In the genomic region with DNA sequence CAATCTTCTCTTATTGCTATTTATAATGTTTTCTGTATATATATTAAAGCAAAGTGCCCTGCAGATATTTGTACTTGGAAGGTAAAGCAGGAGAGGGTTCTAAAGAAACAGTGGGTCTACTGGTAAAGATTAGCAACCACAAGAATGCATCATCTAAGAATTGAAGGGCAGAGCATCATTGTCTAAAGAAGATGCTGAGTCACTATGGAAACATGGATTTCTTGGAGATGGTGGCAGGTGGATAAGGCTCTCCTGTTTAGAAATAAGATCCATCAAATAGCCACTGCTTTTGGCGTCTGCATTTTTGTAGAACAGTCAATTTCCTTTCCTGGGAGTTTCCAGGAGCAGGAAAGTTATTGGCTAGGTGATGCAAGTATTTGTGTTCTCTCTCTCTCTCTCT, we compare ENCODE assay signal across 32 mouse cellular contexts. TPM values are rescaled to one million over a fixed set of nuclear protein-coding genes. Genes with fewer than 3 reads are reported as not detected.
"Had no signal": no experiment of that assay in that cellular context is flagged by ENCODE, and none has a peak within 500 bp of the region (broad histone marks: within the 10 kb centered on the region; RNA-seq: fewer than 3 reads in every experiment).

No protein-coding gene starts in this region.

- H3K9ac ChIP-seq: embryonic facial prominence, embryonic 12.5 days; embryonic facial prominence, embryonic 13.5 days; embryonic facial prominence, embryonic 15.5 days; forebrain, embryonic 12.5 days; forebrain, embryonic 13.5 days; forebrain, embryonic 15.5 days; forebrain, postnatal 0 days had no signal

- H3K4me2 ChIP-seq: embryonic facial prominence, embryonic 12.5 days; embryonic facial prominence, embryonic 13.5 days; embryonic facial prominence, embryonic 15.5 days; forebrain, embryonic 12.5 days; forebrain, embryonic 13.5 days; forebrain, embryonic 15.5 days had no signal

- H3K27ac ChIP-seq: embryonic facial prominence, embryonic 10.5 days; embryonic facial prominence, embryonic 12.5 days; embryonic facial prominence, embryonic 13.5 days; embryonic facial prominence, embryonic 15.5 days; forebrain, embryonic 10.5 days; forebrain, embryonic 12.5 days; forebrain, embryonic 13.5 days; forebrain, embryonic 15.5 days; gastrocnemius, adult 2 months; heart, adult 2 months had no signal

- ATAC-seq: forebrain, embryonic 13.5 days; forebrain, embryonic 14.5 days; forebrain, embryonic 15.5 days; forebrain, embryonic 16.5 days; forebrain, postnatal 0 days had no signal

- H3K27me3 ChIP-seq: embryonic facial prominence, embryonic 12.5 days; embryonic facial prominence, embryonic 13.5 days; forebrain, embryonic 12.5 days; forebrain, embryonic 13.5 days; forebrain, embryonic 15.5 days had no signal

- H3K9me3 ChIP-seq: embryonic facial prominence, embryonic 10.5 days; embryonic facial prominence, embryonic 12.5 days; embryonic facial prominence, embryonic 13.5 days; embryonic facial prominence, embryonic 15.5 days; forebrain, embryonic 10.5 days; forebrain, embryonic 12.5 days; forebrain, embryonic 13.5 days; forebrain, embryonic 15.5 days had no signal

- DNase-seq: cerebellum, adult 9-11 months; cerebellum, postnatal 10 days; cerebellum, postnatal 14 days; cerebellum, postnatal 25 days; cerebellum, postnatal 36 days; embryo, embryonic 11 days; forebrain, postnatal 0 days; gastrocnemius, adult 2 months; gastrocnemius, postnatal 10 days; gastrocnemius, postnatal 14 days; gastrocnemius, postnatal 25 days; gastrocnemius, postnatal 36 days; heart, adult 11 months; heart, adult 18-20 months; heart, adult 2 months had no signal

- H3K36me3 ChIP-seq: embryonic facial prominence, embryonic 10.5 days; embryonic facial prominence, embryonic 12.5 days; embryonic facial prominence, embryonic 13.5 days; embryonic facial prominence, embryonic 15.5 days; forebrain, embryonic 10.5 days; forebrain, embryonic 12.5 days; forebrain, embryonic 15.5 days had no signal

- H3K4me3 ChIP-seq: embryonic facial prominence, embryonic 10.5 days; embryonic facial prominence, embryonic 12.5 days; embryonic facial prominence, embryonic 13.5 days; embryonic facial prominence, embryonic 15.5 days; erythroblast, embryonic 14.5 days; forebrain, embryonic 10.5 days; forebrain, embryonic 12.5 days; forebrain, embryonic 13.5 days; forebrain, embryonic 15.5 days; gastrocnemius, adult 2 months; heart, adult 2 months had no signal

- H3K4me1 ChIP-seq: embryonic facial prominence, embryonic 10.5 days; embryonic facial prominence, embryonic 12.5 days; embryonic facial prominence, embryonic 13.5 days; embryonic facial prominence, embryonic 15.5 days; forebrain, embryonic 10.5 days; forebrain, embryonic 12.5 days; forebrain, embryonic 13.5 days; forebrain, embryonic 15.5 days had no signal

RNA-seq across cellular contexts. Expression of gene Olfr223, which starts 9.2 kb away (rescaled TPM):
- polyA plus RNA-seq: cortical plate, adult 2 months; embryonic facial prominence, embryonic 10.5 days; embryonic facial prominence, embryonic 11.5 days; embryonic facial prominence, embryonic 12.5 days; embryonic facial prominence, embryonic 13.5 days; embryonic facial prominence, embryonic 14.5 days; embryonic facial prominence, embryonic 15.5 days; erythroblast, embryonic 14.5 days; forebrain, embryonic 10.5 days; forebrain, embryonic 11.5 days; forebrain, embryonic 12.5 days; forebrain, embryonic 13.5 days; forebrain, embryonic 14.5 days; forebrain, embryonic 15.5 days; forebrain, embryonic 16.5 days; forebrain, postnatal 0 days; frontal cortex, adult 2 months; gonadal fat pad, adult 2 months; heart, adult 2 months had no signal

RNA-seq across cellular contexts. Expression of gene Olfr222, which starts 26.3 kb away (rescaled TPM):
- polyA plus RNA-seq: cortical plate, adult 2 months; embryonic facial prominence, embryonic 11.5 days; embryonic facial prominence, embryonic 13.5 days; erythroblast, embryonic 14.5 days; forebrain, embryonic 10.5 days; forebrain, embryonic 11.5 days; forebrain, embryonic 12.5 days; forebrain, embryonic 13.5 days; forebrain, embryonic 14.5 days; forebrain, embryonic 15.5 days; forebrain, embryonic 16.5 days; forebrain, postnatal 0 days; frontal cortex, adult 2 months; gonadal fat pad, adult 2 months; heart, adult 2 months had no signal
